15 mouse cellular contexts compared by ENCODE assay signal in genomic region chr13:93091176-93091575, GRCm38 (mm10).
"Had no signal": no experiment of that assay in that cellular context is flagged by ENCODE, and none has a peak within 500 bp of the region (broad histone marks: within the 10 kb centered on the region; RNA-seq: fewer than 3 reads in every experiment).

No protein-coding gene starts in this region.

- H3K36me3 ChIP-seq: lung, embryonic 15.5 days; midbrain, embryonic 13.5 days; midbrain, embryonic 15.5 days; neural tube, embryonic 12.5 days; stomach, embryonic 15.5 days had no signal

- H3K9me3 ChIP-seq: lung, embryonic 15.5 days; megakaryocyte, embryonic 14.5 days; midbrain, embryonic 13.5 days; midbrain, embryonic 15.5 days; neural tube, embryonic 12.5 days; stomach, embryonic 15.5 days had no signal

- ATAC-seq: lung, postnatal 0 days; midbrain, embryonic 13.5 days; midbrain, embryonic 15.5 days had no signal

- H3K27ac ChIP-seq: lung, embryonic 15.5 days; macrophage; midbrain, embryonic 13.5 days; midbrain, embryonic 15.5 days; neural tube, embryonic 12.5 days; stomach, embryonic 15.5 days; stomach, postnatal 0 days had no signal

- H3K27me3 ChIP-seq: lung, embryonic 15.5 days; megakaryocyte, embryonic 14.5 days; midbrain, embryonic 13.5 days; midbrain, embryonic 15.5 days; neural tube, embryonic 12.5 days; stomach, embryonic 15.5 days had no signal

- H3K4me3 ChIP-seq: lung, embryonic 15.5 days; megakaryocyte, embryonic 14.5 days; midbrain, embryonic 13.5 days; midbrain, embryonic 15.5 days; neural tube, embryonic 12.5 days; stomach, embryonic 15.5 days had no signal

- H3K4me2 ChIP-seq: lung, embryonic 15.5 days; midbrain, embryonic 11.5 days; midbrain, embryonic 13.5 days; midbrain, embryonic 15.5 days; neural tube, embryonic 12.5 days; stomach, embryonic 15.5 days had no signal

- H3K9ac ChIP-seq: lung, embryonic 15.5 days; midbrain, embryonic 13.5 days; midbrain, embryonic 15.5 days; neural tube, embryonic 12.5 days; stomach, embryonic 15.5 days had no signal

- DNase-seq: lung, adult 2 months; lung, postnatal 36 days; thymus, adult 2 months; thymus, postnatal 25 days; thymus, postnatal 4 days had no signal

- H3K4me1 ChIP-seq: lung, embryonic 15.5 days; midbrain, embryonic 13.5 days; midbrain, embryonic 15.5 days; neural tube, embryonic 12.5 days; stomach, embryonic 15.5 days had no signal
